Mouse (Mus musculus) heart, embryonic 10.5 days (tissue): ENCODE measurements around the gene Rhox4a2. TPM values are rescaled to one million over a fixed set of nuclear protein-coding genes. Genes with fewer than 3 reads are reported as not detected.
"Not testable (repeated sequence)": the region's sequence is repeated elsewhere in the genome, so short reads cannot be mapped to it uniquely, and the experiment has no call there.

ENCODE experiments used
- DNase-seq: peaks from one replicate; pipeline ENCODE4 v3.0.0-alpha.2; 2017; ENCODE audit warnings: low spot score
- H3K27ac ChIP-seq: fragments of 300-500 bp; sonication (generic); 2 replicates; pipeline ENCODE4 v1.5.1; 2016; ENCODE audit warnings: mild to moderate bottlenecking
- H3K27me3 ChIP-seq: fragments of 300-500 bp; sonication (generic); 2 replicates; pipeline ENCODE4 v1.6.1; 2016; ENCODE audit warnings: mild to moderate bottlenecking; ENCODE audit not compliant: poor library complexity, insufficient read depth, severe bottlenecking
- H3K36me3 ChIP-seq: fragments of 300-500 bp; sonication (generic); 2 replicates; pipeline ENCODE4 v1.6.1; 2016; ENCODE audit warnings: mild to moderate bottlenecking, moderate library complexity
- H3K4me1 ChIP-seq: fragments of 300-500 bp; sonication (generic); 2 replicates; pipeline ENCODE4 v1.6.1; 2016; ENCODE audit warnings: mild to moderate bottlenecking
- H3K4me3 ChIP-seq: fragments of 300-500 bp; sonication (generic); 2 replicates; pipeline ENCODE4 v1.5.1; 2016; ENCODE audit warnings: mild to moderate bottlenecking, moderate library complexity
- H3K9me3 ChIP-seq: fragments of 300-500 bp; sonication (generic); 2 replicates; pipeline ENCODE4 v1.6.1; 2016; ENCODE audit warnings: mild to moderate bottlenecking, moderate library complexity
- WGBS: fragments of 180-500 bp; shearing (Covaris S2); methylation state at CpG from one replicate; pipeline ENCODE4 v1.1.7; 2016; 5-methylcytosine and 5-hydroxymethylcytosine counted together
- polyA plus RNA-seq: library from polyadenylated mRNA; unstranded; fragments of >200 nt; fragmentation: Nextera tagmentation; extraction: Ambion mirVana; gene quantifications from 2 replicates; pipeline ENCODE4 v1.2.1, GENCODE M21; 2016

Rhox4a2 gene
- 0.75 TPM in 1 of 2 replicates, not detected in the other for polyA plus RNA-seq

DNA sequence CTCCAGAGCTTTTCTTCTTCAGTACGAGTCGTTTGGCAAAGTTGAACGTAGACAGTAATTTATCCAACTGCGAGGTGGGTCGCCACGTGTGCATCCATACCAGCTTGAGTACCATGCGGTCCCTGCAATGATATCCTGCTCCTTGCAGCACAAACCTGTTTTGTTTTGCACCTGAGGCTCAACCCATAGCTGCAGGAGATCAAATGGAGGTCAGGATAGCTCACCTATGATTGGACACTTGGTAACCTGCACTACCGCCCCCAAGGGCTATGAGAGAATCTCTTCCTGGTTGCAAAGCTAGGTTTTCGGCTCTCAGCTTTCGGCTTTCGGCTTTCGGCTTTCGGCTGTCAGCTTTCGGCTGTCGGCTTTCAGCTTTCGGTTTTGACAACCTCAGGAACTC is at the start of gene Rhox4a2:
Gene Rhox4a2, plus strand, starts transcription at position 301 of the 400 bp plus-strand sequence.
- not testable (repeated sequence) for DNase-seq, H3K27me3 ChIP-seq, H3K4me3 ChIP-seq, H3K9me3 ChIP-seq, H3K4me1 ChIP-seq, H3K36me3 ChIP-seq, H3K27ac ChIP-seq
- WGBS: 95% methylated on average over 8 of the region's 16 CpGs

GRCm38 (mm10) chrX:37379728-37380127 is 10.9 kb upstream of the Rhox4a2 start, which contains the start of gene Rhox3a2:
Gene Rhox3a2 (plus strand): TSS chrX:37380028.
- H3K4me1 ChIP-seq, H3K27me3 ChIP-seq, H3K9me3 ChIP-seq, H3K27ac ChIP-seq, DNase-seq, H3K4me3 ChIP-seq, H3K36me3 ChIP-seq: not testable (repeated sequence)
- no CpG with 5 or more reads among the region's 1 CpGs for WGBS

GRCm38 (mm10) chrX:37411767-37412166 is 21.1 kb downstream of the Rhox4a2 start, which contains the start of gene Rhox2b:
Gene Rhox2b (plus strand): TSS chrX:37412067.
- H3K4me1 ChIP-seq, H3K9me3 ChIP-seq, DNase-seq, H3K4me3 ChIP-seq, H3K27ac ChIP-seq, H3K27me3 ChIP-seq, H3K36me3 ChIP-seq: not testable (repeated sequence)
- no CpG with 5 or more reads among the region's 9 CpGs for WGBS

GRCm38 (mm10) chrX:37432194-37432593 is 41.5 kb downstream of the Rhox4a2 start, which contains the start of gene Rhox4b:
Gene Rhox4b (plus strand): TSS chrX:37432494.
- WGBS: 83% methylated on average over 15 of the region's 15 CpGs

More at GRCm38 (mm10) chrX:37432194-37432593, 41.5 kb downstream of the Rhox4a2 start, which contains the start of gene Rhox4b:
- not testable (repeated sequence) for H3K4me3 ChIP-seq, H3K9me3 ChIP-seq, DNase-seq, H3K27me3 ChIP-seq, H3K4me1 ChIP-seq, H3K36me3 ChIP-seq, H3K27ac ChIP-seq

Other genes starting within 250 kb of the Rhox4a2 start
- gene Akap14, start 222.0 kb upstream of the Rhox4a2 start, polyA plus RNA-seq: not detected in 2 replicates
- gene Ndufa1, start 199.7 kb upstream of the Rhox4a2 start, polyA plus RNA-seq: 466 and 555 TPM in 2 replicates
- gene Rnf113a1, start 199.6 kb upstream of the Rhox4a2 start, polyA plus RNA-seq: 7.8 and 8.5 TPM in 2 replicates
- gene Gm9, start 179.8 kb upstream of the Rhox4a2 start, polyA plus RNA-seq: not detected in 2 replicates
- gene Rhox1, start 168.6 kb upstream of the Rhox4a2 start, polyA plus RNA-seq: not detected in 2 replicates
- gene Rhox2a, start 145.9 kb upstream of the Rhox4a2 start, polyA plus RNA-seq: not detected in 2 replicates
- not detected in 2 replicates for gene Rhox3a, start 140.9 kb upstream of the Rhox4a2 start, polyA plus RNA-seq
- gene Rhox4a, start 125.5 kb upstream of the Rhox4a2 start, polyA plus RNA-seq: not detected in 2 replicates
- not detected in 2 replicates for gene Rhox3a2, start 10.8 kb upstream of the Rhox4a2 start, polyA plus RNA-seq
- gene Rhox2b, start 21.2 kb downstream of the Rhox4a2 start, polyA plus RNA-seq: not detected in 2 replicates
- gene Rhox4b, start 41.6 kb downstream of the Rhox4a2 start, polyA plus RNA-seq: 0.42 and 0.63 TPM in 2 replicates
- not detected in 2 replicates for gene Rhox2c, start 62.8 kb downstream of the Rhox4a2 start, polyA plus RNA-seq
- not detected in 2 replicates for gene Rhox3c, start 67.7 kb downstream of the Rhox4a2 start, polyA plus RNA-seq
- not detected in 2 replicates for gene Rhox4c, start 89.5 kb downstream of the Rhox4a2 start, polyA plus RNA-seq
- gene Rhox2d, start 102.6 kb downstream of the Rhox4a2 start, polyA plus RNA-seq: not detected in 2 replicates
- 0.10 TPM in 1 of 2 replicates, not detected in the other for gene Rhox4d, start 123.5 kb downstream of the Rhox4a2 start, polyA plus RNA-seq
- not detected in 2 replicates for gene Rhox2e, start 139.6 kb downstream of the Rhox4a2 start, polyA plus RNA-seq
- gene Rhox3e, start 151.2 kb downstream of the Rhox4a2 start, polyA plus RNA-seq: not detected in 2 replicates
- 0.60 TPM in 1 of 2 replicates, not detected in the other for gene Rhox4e, start 166.6 kb downstream of the Rhox4a2 start, polyA plus RNA-seq
- not detected in 2 replicates for gene Rhox2f, start 180.6 kb downstream of the Rhox4a2 start, polyA plus RNA-seq
- not detected in 2 replicates for gene Rhox3f, start 190.1 kb downstream of the Rhox4a2 start, polyA plus RNA-seq
- gene Rhox4f, start 216.9 kb downstream of the Rhox4a2 start, polyA plus RNA-seq: not detected in 2 replicates
- gene Rhox3g, start 237.8 kb downstream of the Rhox4a2 start, polyA plus RNA-seq: not detected in 2 replicates